Mouse (Mus musculus) heart, adult 2 months (tissue): ENCODE measurements around the gene Gm39566.

ENCODE experiments used
- CTCF ChIP-seq: fragments of 200-600 bp; IDR thresholded peaks from 2 replicates; pipeline ENCODE4 v1.8.1; 2022; ENCODE audit warnings: antibody characterized with exemption, mild to moderate bottlenecking, moderate library complexity
- EP300 ChIP-seq: fragments of 200-500 bp; IDR thresholded peaks from 2 replicates; pipeline ENCODE4 v1.6.1; 2011; ENCODE audit warnings: low read depth, low read length, control low read depth; ENCODE audit not compliant: insufficient read depth
- POLR2A ChIP-seq: fragments of 200-500 bp; IDR thresholded peaks from 2 replicates; pipeline ENCODE4 v1.6.1; 2011; ENCODE audit warnings: mild to moderate bottlenecking, low read depth, low read length, control low read depth; ENCODE audit not compliant: insufficient read depth

DNA sequence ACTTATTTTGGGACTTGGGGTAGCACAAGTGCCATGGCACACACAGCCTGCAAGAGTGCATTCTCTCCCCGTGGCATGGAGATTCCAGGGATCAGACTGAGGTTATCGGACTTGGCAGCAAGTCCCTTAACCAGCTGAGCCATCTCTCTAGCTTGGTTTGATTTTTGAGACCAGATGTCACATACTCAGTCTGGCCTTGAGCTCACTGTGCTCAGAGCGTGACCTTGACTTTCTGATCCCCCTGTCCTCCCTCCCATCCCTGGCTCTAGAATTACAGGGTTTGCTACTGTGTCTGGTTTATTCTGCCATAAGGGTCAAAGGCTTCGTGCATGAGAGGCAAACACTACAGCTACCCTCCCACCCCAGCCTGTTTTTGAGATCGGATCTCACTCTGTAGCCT lies 25.7 kb downstream of the Gm39566 start:
- no peak for TF ChIP-seq CTCF
- no peak for TF ChIP-seq POLR2A
- no peak for TF ChIP-seq EP300
